Mouse (Mus musculus) heart, postnatal 0 days (tissue): ENCODE data around the gene Hltf. TPM values are rescaled to one million over a fixed set of nuclear protein-coding genes. Genes with fewer than 3 reads are reported as not detected.

Source experiments
- ATAC-seq: fragments of 200-750 bp; cut with Nextera tagmentation; 2 replicates; pipeline ENCODE4 v1.8.0; 2017; ENCODE audit warnings: low read depth, moderate number of reproducible peaks, moderate library complexity; ENCODE audit not compliant: insufficient read depth
- DNase-seq: peaks from one replicate; pipeline ENCODE4 v3.0.0-alpha.2; 2016; ENCODE audit warnings: low spot score
- H3K27ac ChIP-seq: fragments of 300-500 bp; sonication (generic); 2 replicates; pipeline ENCODE4 v1.5.1; 2014; ENCODE audit warnings: low read depth, mild to moderate bottlenecking
- H3K27me3 ChIP-seq: fragments of 300-500 bp; sonication (generic); 2 replicates; pipeline ENCODE4 v1.6.1; 2014; ENCODE audit warnings: low read length, mixed read lengths; ENCODE audit not compliant: control insufficient read depth, insufficient read depth
- H3K36me3 ChIP-seq: fragments of 300-500 bp; sonication (generic); replicated peaks from 2 replicates; pipeline ENCODE4 v1.6.1; 2014; ENCODE audit warnings: low read length, mixed read lengths; ENCODE audit not compliant: control insufficient read depth, insufficient read depth
- H3K4me1 ChIP-seq: fragments of 300-500 bp; sonication (generic); 2 replicates; pipeline ENCODE4 v1.6.1; 2014; ENCODE audit warnings: antibody characterized with exemption; ENCODE audit not compliant: control insufficient read depth, insufficient read depth
- H3K4me2 ChIP-seq: fragments of 300-500 bp; sonication (generic); 2 replicates; pipeline ENCODE4 v1.6.1; 2014; ENCODE audit warnings: low read depth, mild to moderate bottlenecking, low read length, moderate library complexity
- H3K4me3 ChIP-seq: fragments of 300-500 bp; sonication (generic); 2 replicates; pipeline ENCODE4 v1.5.1; 2014; ENCODE audit warnings: low read depth, low read length
- H3K9ac ChIP-seq: fragments of 300-500 bp; sonication (generic); replicated peaks from 2 replicates; pipeline ENCODE4 v1.6.1; 2014; ENCODE audit warnings: low read depth, low read length, mixed read lengths
- H3K9me3 ChIP-seq: fragments of 300-500 bp; sonication (generic); replicated peaks from 2 replicates; pipeline ENCODE4 v1.6.1; 2016; ENCODE audit warnings: low read length; ENCODE audit not compliant: control insufficient read depth
- CTCF ChIP-seq: IDR thresholded peaks from 2 replicates; pipeline ENCODE4 v1.5.1; 2016; ENCODE audit warnings: antibody characterized with exemption, control low read depth, low read depth
- EP300 ChIP-seq: IDR thresholded peaks from 2 replicates; pipeline ENCODE4 v1.6.1; 2016; ENCODE audit warnings: antibody characterized with exemption, low read depth
- WGBS: fragments of 180-500 bp; shearing (Covaris S2); extraction: QIAGEN DNeasy Blood & Tissue Kit; methylation state at CpG from one replicate; pipeline ENCODE4 v1.1.7; 2014; 5-methylcytosine and 5-hydroxymethylcytosine counted together
- polyA plus RNA-seq: library from polyadenylated mRNA; unstranded; fragments of >200 nt; fragmentation: Nextera tagmentation; extraction: Ambion mirVana; gene quantifications from 2 replicates; pipeline ENCODE4 v1.2.1, GENCODE M21; 2015
- total RNA-seq: library from RNA; depleted of rRNA; stranded (reverse); fragments of >200 nt; gene quantifications from 2 replicates; pipeline ENCODE4 v1.2.3, GENCODE M21; 2014; ENCODE audit warnings: low replicate concordance; rRNA removed

Gene Hltf
- total and polyA plus RNA-seq, 2 experiments from 2014 or later = 8.9 to 9.6 TPM

- WGBS = 81% methylated on average over 1 of the region's 1 CpGs
- H3K4me3 ChIP-seq = no peak overlapping the region
- ATAC-seq = no peak
These were observed 109.9 kb downstream of the Hltf start for GRCm38 (mm10) chr3:20167487-20167886.

More at GRCm38 (mm10) chr3:20167487-20167886, 109.9 kb downstream of the Hltf start:
- Histone ChIP-seq H3K27me3 (no peaks in the 10 kb centered on the region), H3K9ac (no peak overlapping the region), H3K4me1 (no peaks in the 10 kb centered on the region), H3K36me3 (no peaks in the 10 kb centered on the region), H3K4me2 (no peak overlapping the region), H3K27ac (no peak overlapping the region), H3K9me3 (no peaks in the 10 kb centered on the region)
- DNase-seq = no peak
- no peak for TF ChIP-seq CTCF
- TF ChIP-seq EP300 = no peak

Other genes with a start within 250 kb of the Hltf start
- gene Cp, start 100.8 kb upstream of the Hltf start, total RNA-seq = 17.8 and 19.0 TPM in 2 replicates
- gene Cp, start 100.8 kb upstream of the Hltf start, polyA plus RNA-seq = 6.5 and 7.0 TPM in 2 replicates
- gene Hps3, start 22.5 kb upstream of the Hltf start, total RNA-seq = 11.0 and 18.5 TPM in 2 replicates
- 7.5 and 9.4 TPM in 2 replicates for gene Hps3, start 22.5 kb upstream of the Hltf start, polyA plus RNA-seq
- 237 and 317 TPM in 2 replicates for gene Gyg, start 97.5 kb downstream of the Hltf start, total RNA-seq
- gene Gyg, start 97.5 kb downstream of the Hltf start, polyA plus RNA-seq = 338 and 340 TPM in 2 replicates
- 7.3 and 13.5 TPM in 2 replicates for gene Cpa3, start 184.4 kb downstream of the Hltf start, total RNA-seq
- 16.3 and 19.6 TPM in 2 replicates for gene Cpa3, start 184.4 kb downstream of the Hltf start, polyA plus RNA-seq
- not detected in 2 replicates for gene Cpb1, start 217.9 kb downstream of the Hltf start, total RNA-seq
- 0.04 and 0.07 TPM in 2 replicates for gene Cpb1, start 217.9 kb downstream of the Hltf start, polyA plus RNA-seq